Mouse (Mus musculus) kidney, postnatal 14 days (tissue): ENCODE results near the gene Fam110a.
A peak's percentile ranks its signal among the peaks of the same experiment; 100 is the strongest.

Experiments used
- DNase-seq: peaks from one replicate; pipeline ENCODE4 v3.0.0; 2022; ENCODE audit warnings: mixed read lengths

Fam110a gene

DNA sequence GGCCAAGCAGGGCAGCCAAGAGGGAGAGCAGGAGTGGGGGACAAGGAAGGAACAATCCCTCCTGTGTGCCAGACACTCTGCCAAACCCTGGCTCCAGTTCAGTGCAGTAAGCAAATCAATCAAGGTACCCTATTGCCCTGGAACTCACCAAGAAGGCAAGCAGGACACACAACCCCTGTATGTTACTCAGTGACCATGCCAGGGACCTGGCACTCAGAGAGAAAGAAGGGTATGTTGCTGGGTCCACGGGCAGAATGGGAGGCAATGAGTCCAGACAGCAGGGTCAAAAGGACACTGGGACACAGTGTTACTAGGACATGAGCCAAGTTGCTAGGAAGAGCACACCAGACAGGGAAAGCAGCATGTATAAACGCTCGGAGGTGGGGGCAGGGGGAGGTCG is 54.3 kb downstream of the Fam110a start:
- peak; percentile 69 for DNase-seq

- DNase-seq = no peak
These were observed 55.7 kb downstream of the Fam110a start for GRCm38 (mm10) chr2:151924276-151924675.

DNA sequence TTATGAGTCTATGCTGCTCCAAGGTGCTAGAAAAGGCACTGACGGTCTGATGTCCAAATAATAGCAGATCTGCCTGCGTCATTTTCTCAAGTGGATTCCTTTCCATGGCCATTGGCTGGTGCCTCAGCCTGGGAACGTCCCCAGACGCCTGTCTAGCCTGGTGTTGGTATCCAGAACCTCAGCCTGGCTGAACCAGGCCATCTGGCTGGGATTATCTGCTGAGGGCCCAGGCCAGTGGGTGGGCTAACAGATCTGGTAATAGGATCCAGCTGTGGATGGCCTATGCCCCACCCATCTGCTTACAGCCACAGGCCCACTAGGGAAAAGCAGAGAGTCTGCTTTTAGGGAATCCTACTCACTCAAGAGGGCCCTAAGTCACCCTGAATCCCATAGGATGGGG is 58.4 kb downstream of the Fam110a start:
- no peak for DNase-seq

DNA sequence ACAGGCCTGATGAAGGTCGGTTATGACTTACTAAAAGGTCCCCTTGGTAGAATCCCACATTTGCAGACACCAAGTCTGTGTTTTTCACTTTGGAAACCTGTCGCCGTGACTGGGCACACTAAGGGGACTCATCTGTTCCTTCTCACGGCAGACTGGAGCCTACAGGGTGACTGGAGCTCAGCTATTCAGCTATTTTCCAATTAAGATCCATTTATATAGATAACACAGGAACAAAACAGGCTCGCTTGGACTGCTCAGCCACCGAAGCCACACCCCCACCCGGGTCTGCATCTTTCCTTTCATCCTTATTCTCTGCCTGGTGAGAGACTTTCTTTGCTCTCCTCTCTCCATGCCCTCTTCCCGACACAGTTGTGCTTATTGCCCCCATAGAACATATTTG is 59.0 kb downstream of the Fam110a start:
- DNase-seq = no peak
